Mouse (Mus musculus) embryonic facial prominence, embryonic 15.5 days (tissue): ENCODE measurements around the gene Klhl20. TPM values are rescaled to one million over a fixed set of nuclear protein-coding genes. Genes with fewer than 3 reads are reported as not detected.

ENCODE experiments used
- ATAC-seq: fragments of 200-750 bp; cut with Nextera tagmentation; 2 replicates; pipeline ENCODE4 v1.8.0; 2017; ENCODE audit warnings: low read depth, moderate TSS enrichment; ENCODE audit not compliant: insufficient number of reproducible peaks, low FRiP score, low TSS enrichment
- H3K27ac ChIP-seq: fragments of 300-500 bp; sonication (generic); replicated peaks from 2 replicates; pipeline ENCODE4 v1.5.1; 2015; ENCODE audit warnings: mild to moderate bottlenecking, inconsistent platforms
- H3K27me3 ChIP-seq: fragments of 300-500 bp; sonication (generic); 2 replicates; pipeline ENCODE4 v1.6.1; 2015; ENCODE audit warnings: inconsistent platforms
- H3K36me3 ChIP-seq: fragments of 300-500 bp; sonication (generic); 2 replicates; pipeline ENCODE4 v1.6.1; 2015; ENCODE audit warnings: mild to moderate bottlenecking, inconsistent platforms
- H3K4me1 ChIP-seq: fragments of 300-500 bp; sonication (generic); 2 replicates; pipeline ENCODE4 v1.6.1; 2015; ENCODE audit warnings: inconsistent platforms
- H3K4me2 ChIP-seq: fragments of 300-500 bp; sonication (generic); replicated peaks from 2 replicates; pipeline ENCODE4 v1.6.1; 2015; ENCODE audit warnings: mild to moderate bottlenecking, inconsistent platforms
- H3K4me3 ChIP-seq: fragments of 300-500 bp; sonication (generic); replicated peaks from 2 replicates; pipeline ENCODE4 v1.5.1; 2015; ENCODE audit warnings: mild to moderate bottlenecking, inconsistent platforms
- H3K9ac ChIP-seq: fragments of 300-500 bp; sonication (generic); 2 replicates; pipeline ENCODE4 v1.6.1; 2015; ENCODE audit warnings: inconsistent platforms
- H3K9me3 ChIP-seq: fragments of 300-500 bp; sonication (generic); replicated peaks from 2 replicates; pipeline ENCODE4 v1.6.1; 2016; ENCODE audit warnings: inconsistent platforms
- WGBS: fragments of 180-500 bp; shearing (Covaris S2); methylation state at CpG from one replicate; pipeline ENCODE4 v1.1.7; 2015; 5-methylcytosine and 5-hydroxymethylcytosine counted together
- polyA plus RNA-seq: library from polyadenylated mRNA; unstranded; fragments of >200 nt; fragmentation: Nextera tagmentation; extraction: Ambion mirVana; gene quantifications from 2 replicates; pipeline ENCODE4 v1.2.1, GENCODE M21; 2015

Klhl20 gene
- polyA plus RNA-seq, 1 experiment from 2014 or later, result 17.2 TPM

GRCm38 (mm10) chr1:161070352-161071271 is 60.7 kb downstream of the Klhl20 start, which contains the start of the genes Dars2 and Cenpl:
Dars2 (minus strand) TSS chr1:161070658.
Cenpl (plus strand) TSS chr1:161070713.
- WGBS, result under 1% methylated on average over 57 of the region's 57 CpGs

GRCm38 (mm10) chr1:161063351-161063750 is 68.0 kb downstream of the Klhl20 start:
- Histone ChIP-seq H3K4me2 (no peak overlapping the region), H3K36me3 (peaks cover 9% of the 10 kb centered on the region; the same call in 1 of the 2 replicates), H3K9ac (no peak overlapping the region), H3K4me3 (no peak overlapping the region), H3K27ac (no peak overlapping the region), H3K4me1 (no peaks in the 10 kb centered on the region), H3K9me3 (no peaks in the 10 kb centered on the region), H3K27me3 (no peaks in the 10 kb centered on the region)
- 64% methylated on average over 1 of the region's 1 CpGs for WGBS
- no peak for ATAC-seq

More at GRCm38 (mm10) chr1:161070352-161071271, 60.7 kb downstream of the Klhl20 start, which contains the start of the genes Dars2 and Cenpl:
- Histone ChIP-seq H3K4me2 (peak within 1 kb of the TSS; percentile 64), H3K36me3 (0 out of 2 replicates have a peak, but pooled peaks cover 3% of the 10 kb centered on the region), H3K27ac (peak within 1 kb of the TSS; percentile 74), H3K9ac (peak within 1 kb of the TSS; percentile 54), H3K4me1 (peaks cover 32% of the 10 kb centered on the region), H3K27me3 (no peaks in the 10 kb centered on the region), H3K4me3 (peak within 1 kb of the TSS; percentile 63), H3K9me3 (no peaks in the 10 kb centered on the region)
- ATAC-seq, result peak; percentile 97

- H3K36me3 ChIP-seq, result peaks cover 16% of the 10 kb centered on the region
- H3K27me3 ChIP-seq, result no peaks in the 10 kb centered on the region
- H3K4me1 ChIP-seq, result no peaks in the 10 kb centered on the region
- H3K4me3 ChIP-seq, result no peak overlapping the region
- no peaks in the 10 kb centered on the region for H3K9me3 ChIP-seq
- H3K27ac ChIP-seq, result no peak overlapping the region
- H3K4me2 ChIP-seq, result no peak overlapping the region
- ATAC-seq, result no peak
- H3K9ac ChIP-seq, result no peak overlapping the region
- WGBS, result 94% methylated on average over 1 of the region's 1 CpGs
Measured at GRCm38 (mm10) chr1:161057164-161057563, 74.1 kb downstream of the Klhl20 start.

GRCm38 (mm10) chr1:161046972-161047371 is 84.3 kb downstream of the Klhl20 start:
- Histone ChIP-seq H3K4me3 (no peak overlapping the region), H3K4me2 (no peak overlapping the region), H3K4me1 (no peaks in the 10 kb centered on the region), H3K9me3 (no peaks in the 10 kb centered on the region), H3K27me3 (no peaks in the 10 kb centered on the region), H3K36me3 (peaks cover 38% of the 10 kb centered on the region), H3K27ac (no peak overlapping the region), H3K9ac (no peak overlapping the region)
- WGBS, result 79% methylated on average over 3 of the region's 3 CpGs
- ATAC-seq, result no peak

- H3K27me3 ChIP-seq, result no peaks in the 10 kb centered on the region
- H3K9me3 ChIP-seq, result no peaks in the 10 kb centered on the region
- no peak overlapping the region for H3K27ac ChIP-seq
- no peak overlapping the region for H3K4me2 ChIP-seq
- H3K36me3 ChIP-seq, result peaks cover 44% of the 10 kb centered on the region
- no peak overlapping the region for H3K4me3 ChIP-seq
- ATAC-seq, result no peak
- no peak overlapping the region for H3K9ac ChIP-seq
- H3K4me1 ChIP-seq, result 0 out of 2 replicates have a peak, but pooled peaks cover 6% of the 10 kb centered on the region
- 88% methylated on average over 7 of the region's 7 CpGs for WGBS
Measured at GRCm38 (mm10) chr1:161041261-161042020, 89.9 kb downstream of the Klhl20 start.

- Histone ChIP-seq H3K4me3 (no peak overlapping the region), H3K9ac (no peak overlapping the region), H3K27ac (peak overlapping the region; percentile 69), H3K9me3 (no peaks in the 10 kb centered on the region), H3K36me3 (peaks cover 38% of the 10 kb centered on the region), H3K4me2 (no peak overlapping the region), H3K27me3 (no peaks in the 10 kb centered on the region), H3K4me1 (0 out of 2 replicates have a peak, but pooled peaks cover 6% of the 10 kb centered on the region)
- no peak for ATAC-seq
Measured at GRCm38 (mm10) chr1:161040855-161041254, 90.5 kb downstream of the Klhl20 start.

- Histone ChIP-seq H3K4me2 (no peak overlapping the region), H3K36me3 (peaks cover 34% of the 10 kb centered on the region), H3K4me1 (0 out of 2 replicates have a peak, but pooled peaks cover 6% of the 10 kb centered on the region), H3K27me3 (no peaks in the 10 kb centered on the region), H3K4me3 (no peak overlapping the region), H3K9ac (no peak overlapping the region), H3K27ac (peak overlapping the region; percentile 69), H3K9me3 (no peaks in the 10 kb centered on the region)
- no peak for ATAC-seq
- WGBS, result 59% methylated on average over 1 of the region's 1 CpGs
Measured at GRCm38 (mm10) chr1:161040426-161040770, 90.9 kb downstream of the Klhl20 start.

GRCm38 (mm10) chr1:161039741-161040425 is 91.4 kb downstream of the Klhl20 start:
- no peak overlapping the region for H3K4me2 ChIP-seq
- no peak overlapping the region for H3K9ac ChIP-seq
- H3K9me3 ChIP-seq, result no peaks in the 10 kb centered on the region
- peak overlapping the region; percentile 69 for H3K27ac ChIP-seq
- H3K36me3 ChIP-seq, result peaks cover 29% of the 10 kb centered on the region
- H3K4me1 ChIP-seq, result 0 out of 2 replicates have a peak, but pooled peaks cover 6% of the 10 kb centered on the region
- ATAC-seq, result 0 out of 2 replicates have a peak, but pooled peaks have one; percentile 46
- H3K4me3 ChIP-seq, result no peak overlapping the region
- 15% methylated on average over 3 of the region's 3 CpGs for WGBS
- no peaks in the 10 kb centered on the region for H3K27me3 ChIP-seq

GRCm38 (mm10) chr1:161038968-161039721 is 92.2 kb downstream of the Klhl20 start:
- Histone ChIP-seq H3K4me3 (no peak overlapping the region), H3K4me1 (0 out of 2 replicates have a peak, but pooled peaks cover 6% of the 10 kb centered on the region), H3K4me2 (no peak overlapping the region), H3K27me3 (no peaks in the 10 kb centered on the region), H3K9me3 (no peaks in the 10 kb centered on the region), H3K27ac (peak overlapping the region; percentile 69), H3K9ac (no peak overlapping the region), H3K36me3 (peaks cover 27% of the 10 kb centered on the region)
- ATAC-seq, result no peak
- WGBS, result 12% methylated on average over 3 of the region's 3 CpGs
